Mouse (Mus musculus) layer of hippocampus, adult 18-20 months (tissue): ENCODE measurements at regions not wholly inside any gene's neighbourhood (a gene's known extent, or its start where the extent isn't known, plus 50 kb on each side); places are given as distances from the start of the nearest gene placed in this dataset.
A peak's percentile ranks its signal among the peaks of the same experiment; 100 is the strongest.

Experiments
- DNase-seq, 2 experiments: peaks; one replicate each; pipeline ENCODE4 v3.0.0; 2022; ENCODE audit warnings: low spot score in 2 of 2

DNA sequence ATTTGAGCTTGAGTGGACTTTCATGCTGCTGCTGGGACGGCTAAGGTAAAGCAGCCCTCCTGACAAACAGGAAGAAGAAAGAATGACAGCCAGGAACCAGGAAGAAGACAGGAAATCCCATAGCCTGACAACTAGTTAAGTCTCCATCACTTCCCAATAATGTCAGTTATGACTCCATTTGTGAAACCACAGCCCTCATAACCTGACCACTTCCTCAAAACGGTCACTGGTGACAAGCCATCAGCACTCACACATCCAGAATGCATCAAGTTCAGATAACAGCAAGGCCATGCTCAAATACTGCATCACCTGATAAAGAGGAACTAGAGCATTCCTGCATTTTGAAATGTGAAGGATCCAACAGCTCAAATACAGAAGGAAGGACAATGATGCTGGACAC is 288.3 kb downstream of the Zfp706 start:
- no peak for DNase-seq

DNA sequence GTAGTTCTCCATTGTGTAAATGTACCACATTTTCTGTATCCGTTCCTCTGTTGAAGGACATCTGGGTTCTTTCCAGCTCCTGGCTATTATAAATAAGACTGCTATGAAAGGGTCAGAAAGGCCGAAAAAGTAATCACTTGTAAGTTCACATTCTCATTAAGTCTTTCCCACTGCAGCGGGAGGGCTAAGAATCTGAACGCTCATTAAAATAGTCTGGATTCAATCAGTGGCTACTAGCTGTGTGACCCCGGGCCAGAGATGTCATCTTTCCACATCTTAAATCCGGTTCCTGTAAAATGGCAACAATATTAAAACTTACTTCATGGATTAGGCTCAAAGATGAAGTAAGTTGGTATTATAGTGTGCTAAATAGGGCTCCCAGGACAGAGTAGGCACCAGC is 289.7 kb downstream of the Zfp706 start:
- no peak for DNase-seq

- DNase-seq = no peak
Measured at GRCm38 (mm10) chr15:36716686-36717038, 290.9 kb downstream of the Zfp706 start.

- DNase-seq = peak; percentile 66 to 94
Measured at GRCm38 (mm10) chr15:36715745-36716685, 291.6 kb downstream of the Zfp706 start.

DNA sequence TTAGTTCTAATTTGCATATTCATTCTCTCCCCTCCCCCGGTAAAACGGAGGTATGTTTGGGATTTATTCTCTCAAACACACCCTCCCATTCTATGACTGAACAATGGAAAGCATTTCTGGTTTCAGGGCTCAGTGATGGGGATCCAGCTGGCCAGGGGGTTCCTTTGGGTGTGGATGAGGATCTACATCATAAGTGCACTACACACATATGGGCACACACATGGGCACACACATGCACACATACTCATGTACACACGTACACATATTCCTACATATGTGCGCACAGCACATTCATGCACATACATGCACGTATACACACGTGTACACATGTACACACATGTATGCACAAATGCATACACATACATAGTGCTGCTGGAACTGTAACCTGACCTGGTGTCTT is 292.4 kb downstream of the Zfp706 start:
- no peak for DNase-seq

- DNase-seq = no peak
Measured at GRCm38 (mm10) chr15:36709788-36710187, 297.8 kb downstream of the Zfp706 start.

DNA sequence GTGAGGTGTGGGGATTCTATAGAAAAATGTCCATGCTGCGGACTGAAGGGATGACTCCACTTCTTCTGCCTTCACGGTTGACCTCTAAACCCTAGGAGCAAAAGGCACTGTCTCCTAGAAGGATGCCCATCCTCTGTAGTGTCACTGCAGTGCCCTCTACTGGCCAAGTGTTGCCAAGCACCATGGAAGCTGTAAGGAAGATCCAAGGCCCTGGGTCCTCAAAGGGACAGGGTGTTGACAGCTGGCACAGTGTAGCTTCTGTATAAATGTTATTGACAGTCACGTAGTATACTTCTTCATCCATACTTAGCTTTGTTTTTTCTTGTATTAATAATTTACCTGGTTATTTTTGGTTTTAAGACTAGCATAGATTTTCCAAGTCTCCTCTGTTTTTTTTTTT is 299.1 kb downstream of the Zfp706 start:
- peak; percentile 53 to 86 for DNase-seq

DNA sequence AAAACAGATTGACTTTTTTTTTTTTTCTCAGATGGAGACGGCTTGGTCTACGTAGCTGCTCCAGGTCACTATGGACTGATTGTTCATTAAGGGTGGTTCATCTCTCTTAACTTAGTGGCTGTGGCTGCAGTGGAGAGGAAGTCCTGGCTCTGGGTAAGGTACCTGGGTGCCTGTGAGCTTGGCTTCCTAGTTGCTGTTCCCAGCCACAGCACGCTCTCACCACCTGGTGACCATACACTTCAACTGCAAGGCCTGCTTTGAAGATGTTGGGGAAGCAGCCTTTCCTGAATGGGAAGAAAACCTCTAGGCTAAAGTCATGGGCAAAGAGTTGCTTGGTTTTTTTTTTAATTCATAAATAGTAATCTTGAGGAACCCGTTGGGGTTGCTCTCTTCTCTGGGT is 301.6 kb downstream of the Zfp706 start:
- peak in 1 of 2 experiments; percentile 64 for DNase-seq

GRCm38 (mm10) chr15:36705391-36705790 is 302.2 kb downstream of the Zfp706 start:
- DNase-seq = no peak

- no peak for DNase-seq
Measured at GRCm38 (mm10) chr15:36701846-36702245, 305.7 kb downstream of the Zfp706 start.

GRCm38 (mm10) chr15:36700196-36700595 is 307.4 kb downstream of the Zfp706 start:
- no peak for DNase-seq

DNA sequence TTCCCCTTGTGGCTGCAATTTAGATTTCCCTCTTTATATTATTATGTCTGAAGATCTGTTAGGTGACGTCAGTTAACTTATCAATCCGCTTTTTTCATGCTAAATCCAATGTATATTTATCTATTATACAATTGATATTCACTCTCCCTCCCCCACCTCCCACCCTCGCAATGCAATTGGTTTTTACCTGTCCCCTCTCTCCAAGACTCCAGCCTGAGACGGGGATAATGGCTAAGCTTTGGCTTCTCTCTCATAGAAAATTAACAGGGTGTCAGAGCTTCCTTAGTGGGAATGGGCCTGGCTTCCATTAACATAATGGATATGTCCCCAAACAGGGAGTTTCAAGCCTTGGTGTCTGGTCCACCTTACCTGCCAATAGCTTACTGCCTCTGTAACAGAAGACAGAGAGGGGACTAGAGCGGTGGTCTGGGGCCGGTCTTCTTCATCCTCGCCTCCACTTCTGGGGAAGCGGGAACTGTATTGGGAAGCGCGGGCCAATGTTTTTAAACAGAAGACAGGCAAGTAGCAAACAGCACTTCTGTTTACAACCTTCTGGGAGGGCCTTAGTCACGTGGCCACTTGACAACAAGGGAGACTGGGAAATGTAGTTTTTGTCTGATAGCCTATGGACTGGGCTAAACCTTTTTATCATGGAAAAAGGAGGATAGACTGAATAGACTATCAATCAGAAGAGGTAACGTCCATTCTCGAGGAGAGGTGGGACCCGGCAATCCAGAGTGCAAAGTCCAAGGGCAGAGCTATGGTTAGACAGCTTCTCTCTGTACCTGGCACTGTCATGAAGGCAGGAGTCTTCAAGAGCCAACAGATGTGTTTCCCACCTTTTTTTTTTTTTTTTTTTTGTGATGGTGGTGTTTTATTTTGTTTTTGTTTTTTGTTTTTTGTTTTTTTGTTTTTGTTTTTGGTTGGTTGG is 312.1 kb downstream of the Zfp706 start:
- peak in 1 of 2 experiments; percentile 66 for DNase-seq

GRCm38 (mm10) chr15:36691002-36691652 is 316.4 kb downstream of the Zfp706 start:
- DNase-seq = no peak

DNA sequence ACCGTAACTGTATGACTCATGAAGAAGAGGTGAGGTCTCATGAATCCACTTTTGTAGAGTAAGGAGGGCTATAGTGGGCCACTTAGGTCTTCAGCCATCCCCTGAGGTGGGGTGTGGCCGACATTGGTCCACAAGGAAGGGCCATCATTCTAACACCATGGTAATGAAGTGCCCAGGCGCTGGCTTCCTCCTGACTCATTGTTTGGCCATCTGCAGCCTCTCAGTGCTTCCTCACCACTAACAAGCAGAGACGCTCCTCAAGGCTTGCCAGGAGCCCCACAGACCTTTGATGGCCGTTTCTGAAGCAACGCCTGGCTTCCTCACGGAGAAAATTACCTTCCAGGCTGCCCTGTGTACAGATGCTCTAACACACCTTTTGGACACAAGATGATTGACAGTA is 317.7 kb downstream of the Zfp706 start:
- no peak for DNase-seq

DNA sequence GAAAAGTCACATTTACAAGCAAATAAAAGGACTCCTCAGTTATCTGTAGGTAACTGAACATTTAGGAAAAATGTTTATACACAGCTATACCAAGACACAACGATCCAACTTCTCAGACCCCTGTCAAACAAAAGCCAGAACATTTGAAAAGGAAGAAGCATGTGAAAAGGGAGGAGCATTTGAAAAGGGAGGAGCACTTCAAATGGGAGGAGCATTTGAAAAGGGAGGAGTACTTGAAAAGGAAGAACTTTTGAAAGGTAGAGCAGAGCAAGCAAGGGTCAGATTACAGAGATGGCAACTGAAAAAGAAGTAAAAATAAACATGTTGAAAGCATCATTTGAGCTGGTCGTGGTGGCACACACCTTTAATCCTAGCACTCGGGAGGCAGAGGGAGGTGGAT is 318.3 kb downstream of the Zfp706 start:
- no peak for DNase-seq

DNA sequence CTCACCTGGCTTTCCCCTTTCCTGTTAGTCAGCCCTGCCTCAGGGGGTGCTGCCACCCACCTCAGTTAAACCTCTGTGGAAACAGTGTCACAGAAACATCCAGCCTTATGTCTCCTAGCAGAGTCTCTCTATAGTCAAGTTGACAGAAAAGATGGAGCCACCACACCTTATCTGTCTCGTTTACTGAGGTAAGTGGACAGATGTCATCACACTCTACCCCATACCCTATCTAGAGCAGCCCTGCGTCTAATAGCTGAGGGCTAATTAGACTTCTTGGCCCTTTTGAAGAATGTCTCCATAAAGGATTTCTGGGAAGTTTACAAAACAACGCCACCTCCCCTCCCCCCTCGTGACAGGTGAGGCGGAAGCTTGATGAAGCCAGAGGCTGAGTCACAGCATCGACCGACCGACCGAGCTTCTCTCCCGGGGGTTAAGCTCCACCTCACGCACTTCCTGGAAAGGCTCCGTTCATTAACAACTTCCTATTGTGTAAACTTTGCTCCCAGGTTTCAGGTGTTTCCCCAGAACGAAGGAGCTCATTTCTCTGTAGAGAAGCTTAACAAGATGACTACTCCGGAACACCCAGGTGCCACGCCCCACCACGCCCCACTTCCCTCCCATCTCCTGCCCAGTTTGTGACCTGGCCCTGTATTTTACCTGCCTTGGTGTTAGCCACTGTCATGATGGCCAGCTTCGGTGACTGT is 319.4 kb downstream of the Zfp706 start:
- DNase-seq = no peak

GRCm38 (mm10) chr15:36684684-36685083 is 322.9 kb downstream of the Zfp706 start:
- no peak for DNase-seq

DNA sequence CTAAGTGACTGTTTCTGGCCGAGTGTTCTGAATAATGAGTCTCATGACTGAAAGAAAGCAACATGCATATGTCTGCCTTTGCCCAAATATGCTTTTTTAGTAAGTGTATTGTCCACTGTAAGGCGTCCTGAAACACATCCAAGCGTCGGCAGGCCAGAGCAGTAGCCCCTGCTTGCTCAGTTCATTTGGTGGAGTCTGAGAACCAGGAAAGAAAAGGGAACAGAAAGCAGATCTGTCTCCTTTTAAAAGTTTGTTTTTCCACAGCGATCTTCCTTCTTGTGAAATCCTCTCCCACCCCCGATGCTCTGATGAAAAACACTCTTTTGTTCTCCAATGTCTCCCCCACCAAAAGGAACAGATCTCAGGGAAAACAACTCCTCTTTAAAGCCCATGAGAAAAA is 324.7 kb downstream of the Zfp706 start:
- peak in 1 of 2 experiments; percentile 12 for DNase-seq

DNA sequence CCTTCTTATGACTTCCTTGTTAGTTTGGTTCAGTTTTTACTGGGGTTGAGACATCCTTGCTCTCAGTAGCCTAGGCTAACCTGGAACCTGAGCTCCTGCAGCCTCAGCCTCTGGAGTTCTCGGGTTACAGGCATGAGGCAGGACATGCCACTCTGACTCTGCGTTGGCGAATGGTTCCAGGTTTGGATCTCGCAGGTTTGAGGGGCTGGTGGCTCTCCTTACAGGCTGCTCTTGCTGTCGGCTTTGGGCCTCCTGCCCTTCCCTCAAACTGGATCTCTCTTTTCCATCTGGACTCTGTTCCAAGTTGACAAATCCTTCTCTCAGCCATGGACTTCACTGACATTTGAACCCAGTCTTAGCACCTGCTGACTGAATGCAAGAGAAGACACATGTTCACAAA is 325.4 kb downstream of the Zfp706 start:
- DNase-seq = no peak

DNA sequence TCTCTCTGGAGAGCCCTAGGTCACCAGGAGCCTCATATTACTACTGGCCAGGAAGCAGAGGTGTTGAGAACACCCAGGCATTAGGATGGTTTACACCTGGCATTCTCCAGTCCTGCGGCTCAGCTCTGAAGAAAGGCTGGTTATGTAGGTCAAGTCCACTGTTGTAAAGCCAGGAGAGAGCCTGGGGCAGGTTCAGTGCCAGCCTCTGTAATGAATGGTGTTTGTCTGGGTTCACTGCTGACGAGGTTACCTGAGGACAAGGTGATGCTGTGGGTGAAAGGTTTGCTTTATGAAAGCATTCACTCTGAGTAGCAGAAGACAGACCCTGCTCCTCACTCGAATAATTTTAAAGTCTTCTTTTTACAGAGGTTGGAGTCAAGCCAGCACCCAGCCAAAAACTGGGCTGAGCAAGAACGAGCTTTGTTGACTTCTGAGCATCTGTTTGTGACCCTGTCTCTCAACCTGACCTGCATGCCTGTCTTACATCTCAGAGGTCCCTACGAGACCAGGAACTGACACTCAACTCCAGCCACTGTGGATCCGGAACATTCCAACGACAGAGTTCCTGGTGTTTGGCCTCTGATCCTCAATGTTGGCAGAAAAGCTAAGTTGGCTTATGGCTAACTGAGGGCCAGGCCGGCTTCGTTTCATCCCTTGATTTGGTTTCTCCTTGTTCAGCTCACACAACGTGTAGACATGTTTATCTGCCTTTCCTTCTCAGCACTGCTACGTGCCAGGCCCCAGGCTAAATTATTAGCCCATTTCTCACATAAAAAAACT is 327.0 kb downstream of the Zfp706 start:
- no peak for DNase-seq
